Mouse (Mus musculus) MEL (cell line): ENCODE measurements at regions not wholly inside any gene's neighbourhood (a gene's known extent, or its start where the extent isn't known, plus 50 kb on each side); places are given as distances from the start of the nearest gene placed in this dataset.

Experiments
- DNase-seq: peaks from one replicate; pipeline ENCODE4 v3.0.0; 2011; ENCODE audit warnings: low read depth, low spot score
- H3K27ac ChIP-seq: 2 replicates; pipeline ENCODE4 v1.5.1; 2012; ENCODE audit warnings: low read depth, mild to moderate bottlenecking, control low read depth, low read length, moderate library complexity; ENCODE audit not compliant: control insufficient read depth
- H3K27me3 ChIP-seq, 2 experiments: fragments of 150-350 bp in 1 of 2; sonication (generic) in 1 of 2; 2 replicates each; pipeline ENCODE4 v1.6.1; 2012; ENCODE audit warnings: low read length in 2 of 2, mild to moderate bottlenecking in 2 of 2, improper control_type of control experiment in 1 of 2, moderate library complexity in 1 of 2; ENCODE audit not compliant: insufficient read depth in 2 of 2, control insufficient read depth in 1 of 2
- H3K36me3 ChIP-seq, 2 experiments: 2 replicates each; pipeline ENCODE4 v1.6.1; 2012 to 2014; ENCODE audit warnings: low read length in 2 of 2, improper control_type of control experiment in 1 of 2, inconsistent platforms in 1 of 2, mild to moderate bottlenecking in 1 of 2; ENCODE audit not compliant: insufficient read depth in 2 of 2, control insufficient read depth in 1 of 2
- H3K4me1 ChIP-seq, 2 experiments: fragments of 150-350 bp in 1 of 2; sonication (generic) in 1 of 2; 2 replicates each; pipeline ENCODE4 v1.6.1; 2012; ENCODE audit warnings: low read length in 2 of 2, improper control_type of control experiment in 1 of 2, mild to moderate bottlenecking in 1 of 2; ENCODE audit not compliant: insufficient read depth in 2 of 2, control insufficient read depth in 1 of 2
- H3K4me3 ChIP-seq, 2 experiments: fragments of 150-350 bp in 1 of 2; sonication (generic) in 1 of 2; 2 replicates each; pipeline ENCODE4 v1.5.1; 2012; ENCODE audit warnings: low read depth in 2 of 2, low read length in 2 of 2, mild to moderate bottlenecking in 2 of 2, moderate library complexity in 2 of 2, control low read depth in 1 of 2, improper control_type of control experiment in 1 of 2; ENCODE audit not compliant: control insufficient read depth in 1 of 2, insufficient read depth in 1 of 2
- H3K79me2 ChIP-seq: 2 replicates; pipeline ENCODE4 v1.6.1; 2012; ENCODE audit warnings: mild to moderate bottlenecking, low read length, moderate library complexity; ENCODE audit not compliant: control insufficient read depth, poor library complexity, insufficient read depth
- H3K9ac ChIP-seq: 2 replicates; pipeline ENCODE4 v1.6.1; 2012; ENCODE audit warnings: low read depth, mild to moderate bottlenecking, control low read depth, low read length, moderate library complexity; ENCODE audit not compliant: control insufficient read depth, poor library complexity, severe bottlenecking
- H3K9me3 ChIP-seq: fragments of 150-350 bp; sonication (generic); replicated peaks from 2 replicates; pipeline ENCODE4 v1.6.1; 2012; ENCODE audit warnings: mild to moderate bottlenecking, low read length, improper control_type of control experiment, moderate library complexity; ENCODE audit not compliant: insufficient read depth
- BHLHE40 ChIP-seq: IDR thresholded peaks from 2 replicates; pipeline ENCODE4 v1.6.1; 2012; ENCODE audit warnings: low read depth, mild to moderate bottlenecking, inconsistent platforms, low read length, improper control_type of control experiment, borderline replicate concordance
- E2F4 ChIP-seq: IDR thresholded peaks from 2 replicates; pipeline ENCODE4 v1.6.1; 2011; ENCODE audit warnings: low read depth, low read length, improper control_type of control experiment, borderline replicate concordance
- EP300 ChIP-seq, 2 experiments: IDR thresholded peaks; 2 replicates each; pipeline ENCODE4 v1.6.1; 2011; ENCODE audit warnings: improper control_type of control experiment in 2 of 2, low read length in 2 of 2, low read depth in 1 of 2, mild to moderate bottlenecking in 1 of 2
- HCFC1 ChIP-seq: IDR thresholded peaks from 2 replicates; pipeline ENCODE4 v1.6.1; 2012; ENCODE audit warnings: low read depth, mild to moderate bottlenecking, inconsistent platforms, low read length, improper control_type of control experiment, moderate library complexity
- JUND ChIP-seq: IDR thresholded peaks from 2 replicates; pipeline ENCODE4 v1.6.1; 2011; ENCODE audit warnings: low read depth, mild to moderate bottlenecking, improper control_type of control experiment, low read length
- MXI1 ChIP-seq: IDR thresholded peaks from 2 replicates; pipeline ENCODE4 v1.6.1; 2011; ENCODE audit warnings: mild to moderate bottlenecking, low read depth, low read length, improper control_type of control experiment
- MYB ChIP-seq: IDR thresholded peaks from 2 replicates; pipeline ENCODE4 v1.6.1; 2011; ENCODE audit warnings: mild to moderate bottlenecking, low read depth, low read length, improper control_type of control experiment
- NRF1 ChIP-seq: IDR thresholded peaks from 2 replicates; pipeline ENCODE4 v1.6.1; 2014; ENCODE audit warnings: low read depth, mild to moderate bottlenecking, inconsistent platforms, low read length, improper control_type of control experiment, moderate library complexity; ENCODE audit not compliant: poor library complexity, insufficient read depth, severe bottlenecking
- POLR2A ChIP-seq, 2 experiments: IDR thresholded peaks; 2 replicates each; pipeline ENCODE4 v1.6.1; 2011 to 2012; ENCODE audit warnings: low read length in 2 of 2, mild to moderate bottlenecking in 2 of 2, control low read depth in 1 of 2, improper control_type of control experiment in 1 of 2, low read depth in 1 of 2, moderate library complexity in 1 of 2; ENCODE audit not compliant: control insufficient read depth in 1 of 2, insufficient read depth in 1 of 2, poor library complexity in 1 of 2
- RAD21 ChIP-seq: IDR thresholded peaks from 2 replicates; pipeline ENCODE4 v1.6.1; 2011; ENCODE audit warnings: mild to moderate bottlenecking, low read depth, low read length, improper control_type of control experiment
- RCOR1 ChIP-seq: IDR thresholded peaks from 2 replicates; pipeline ENCODE4 v1.6.1; 2012; ENCODE audit warnings: low read depth, mild to moderate bottlenecking, inconsistent platforms, low read length, improper control_type of control experiment
- UBTF ChIP-seq: IDR thresholded peaks from 2 replicates; pipeline ENCODE4 v1.6.1; 2012; ENCODE audit warnings: low read depth, mild to moderate bottlenecking, inconsistent platforms, low read length, improper control_type of control experiment, moderate library complexity, borderline replicate concordance; ENCODE audit not compliant: insufficient read depth
- USF1 ChIP-seq: IDR thresholded peaks from 2 replicates; pipeline ENCODE4 v1.6.1; 2014; ENCODE audit warnings: low read depth, mild to moderate bottlenecking, inconsistent platforms, low read length, improper control_type of control experiment, moderate library complexity
- ZC3H11A ChIP-seq: IDR thresholded peaks from 2 replicates; pipeline ENCODE4 v1.6.1; 2012; ENCODE audit warnings: low read depth, mild to moderate bottlenecking, inconsistent platforms, low read length, improper control_type of control experiment
- ZKSCAN1 ChIP-seq: IDR thresholded peaks from 2 replicates; pipeline ENCODE4 v1.6.1; 2012; ENCODE audit warnings: low read depth, mild to moderate bottlenecking, inconsistent platforms, low read length, improper control_type of control experiment, moderate library complexity
- ZMIZ1 ChIP-seq: IDR thresholded peaks from 2 replicates; pipeline ENCODE4 v1.6.1; 2012; ENCODE audit warnings: low read depth, mild to moderate bottlenecking, inconsistent platforms, low read length, improper control_type of control experiment, moderate library complexity

- Histone ChIP-seq H3K4me1 (no peaks in the 10 kb centered on the region), H3K79me2 (no peaks in the 10 kb centered on the region), H3K27ac (no peak overlapping the region), H3K4me3 (no peak overlapping the region), H3K27me3 (no peaks in the 10 kb centered on the region), H3K9ac (no peak overlapping the region), H3K36me3 (no peaks in the 10 kb centered on the region), H3K9me3 (no peaks in the 10 kb centered on the region)
- no peak for DNase-seq
- no peak for TF ChIP-seq ZC3H11A
Measured at GRCm38 (mm10) chr15:30060505-30061342, 111.7 kb upstream of the Ctnnd2 start.

- no peaks in the 10 kb centered on the region for H3K9me3 ChIP-seq
- no peaks in the 10 kb centered on the region for H3K4me1 ChIP-seq
- H3K27ac ChIP-seq: no peak overlapping the region
- no peak for TF ChIP-seq ZC3H11A
- TF ChIP-seq UBTF: no peak
- TF ChIP-seq EP300 (IDR thresholded peaks at IDR 0.05; ENCODE audit: low read depth in 1 of 2, low read length in 2 of 2): no peak
- no peak for TF ChIP-seq MXI1
- TF ChIP-seq NRF1: no peak
- TF ChIP-seq RCOR1: no peak
- TF ChIP-seq POLR2A (IDR thresholded peaks at IDR 0.05; ENCODE audit: control insufficient read depth in 1 of 2, insufficient read depth in 1 of 2, low read depth in 1 of 2, low read length in 2 of 2, poor library complexity in 1 of 2): no peak
- TF ChIP-seq ZMIZ1: no peak
- TF ChIP-seq MYB: no peak
- TF ChIP-seq ZKSCAN1: no peak
- TF ChIP-seq HCFC1: no peak
- TF ChIP-seq RAD21: no peak
- TF ChIP-seq USF1: no peak
- no peak for TF ChIP-seq JUND
- no peak for TF ChIP-seq E2F4
- TF ChIP-seq BHLHE40: no peak
- no peak for DNase-seq
- no peak overlapping the region for H3K9ac ChIP-seq
- no peaks in the 10 kb centered on the region for H3K27me3 ChIP-seq
- no peaks in the 10 kb centered on the region for H3K36me3 ChIP-seq
- H3K79me2 ChIP-seq: no peaks in the 10 kb centered on the region
- no peak overlapping the region for H3K4me3 ChIP-seq
Measured at GRCm38 (mm10) chr15:30071668-30072067, 100.7 kb upstream of the Ctnnd2 start.
